Mouse (Mus musculus): ENCODE data around the gene Plin3.

- TF ChIP-seq POLR2A (IDR thresholded peaks at IDR 0.05; ENCODE audit: extremely low read depth, insufficient read depth, low read length) (no peak), CTCF (IDR thresholded peaks at IDR 0.05; ENCODE audit: low read depth, low read length) (no peak)
Measured at GRCm38 (mm10) chr17:56233818-56234469, 58.7 kb downstream of the Plin3 start.
